Mouse (Mus musculus): Measurements from ENCODE around the gene Pfkfb3. TPM values are rescaled to one million over a fixed set of nuclear protein-coding genes. Genes with fewer than 3 reads are reported as not detected.

Pfkfb3 gene
- total RNA-seq, 1 experiment from 2014 or later, result 93.7 TPM

DNA sequence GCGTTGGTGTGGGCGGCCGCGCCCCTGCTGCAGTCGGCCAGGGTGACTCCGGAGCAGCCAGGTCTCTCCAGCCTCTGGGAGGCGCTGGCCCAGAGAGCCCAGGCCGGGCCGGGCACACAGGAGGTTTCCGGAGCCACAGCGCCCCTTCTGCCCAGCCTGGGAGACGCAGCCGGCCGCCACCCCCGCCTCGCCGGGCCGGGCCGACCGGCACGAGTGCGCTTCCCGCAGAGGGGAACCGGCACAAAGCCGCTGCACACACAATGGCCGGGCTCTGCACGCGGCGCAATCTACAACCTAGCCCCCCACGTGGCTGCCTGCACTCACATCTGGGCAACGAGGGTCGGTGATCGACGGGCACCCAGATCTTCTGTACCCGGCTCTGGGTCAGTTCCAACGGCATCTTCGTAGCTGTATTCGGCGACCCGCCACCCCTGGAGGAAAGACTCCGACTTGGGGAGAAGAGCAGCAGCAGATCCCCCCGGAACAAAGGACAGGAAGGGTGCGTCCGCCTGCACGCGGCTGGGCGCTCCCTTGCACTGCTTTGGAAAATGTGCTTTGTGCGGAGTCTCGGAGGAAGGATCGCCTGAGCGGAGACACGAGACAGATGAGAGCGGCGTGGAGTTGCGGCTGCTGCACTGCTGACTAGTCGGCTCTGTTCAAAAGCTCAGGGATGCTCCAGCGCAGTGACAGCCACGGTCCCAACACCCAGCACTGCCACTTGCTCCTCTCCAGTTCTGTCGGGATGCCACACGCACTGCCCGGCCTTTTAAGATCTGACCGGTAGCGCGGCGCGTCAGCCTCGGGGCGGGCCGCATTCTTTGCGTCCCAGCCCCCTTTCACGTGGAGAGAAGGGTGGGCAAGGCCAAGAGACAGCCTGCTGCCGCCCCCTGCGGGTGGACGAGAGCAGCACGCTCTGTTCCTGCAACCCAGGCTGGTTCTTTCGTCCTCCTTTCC is 52.3 kb downstream of the Pfkfb3 start:
- peak; percentile 94 for DNase-seq

- peak; percentile 31 for DNase-seq
Observed at GRCm38 (mm10) chr2:11500666-11501065, 53.2 kb downstream of the Pfkfb3 start.

- peak; percentile 36 for DNase-seq
Observed at GRCm38 (mm10) chr2:11496601-11497031, 57.3 kb downstream of the Pfkfb3 start.

DNA sequence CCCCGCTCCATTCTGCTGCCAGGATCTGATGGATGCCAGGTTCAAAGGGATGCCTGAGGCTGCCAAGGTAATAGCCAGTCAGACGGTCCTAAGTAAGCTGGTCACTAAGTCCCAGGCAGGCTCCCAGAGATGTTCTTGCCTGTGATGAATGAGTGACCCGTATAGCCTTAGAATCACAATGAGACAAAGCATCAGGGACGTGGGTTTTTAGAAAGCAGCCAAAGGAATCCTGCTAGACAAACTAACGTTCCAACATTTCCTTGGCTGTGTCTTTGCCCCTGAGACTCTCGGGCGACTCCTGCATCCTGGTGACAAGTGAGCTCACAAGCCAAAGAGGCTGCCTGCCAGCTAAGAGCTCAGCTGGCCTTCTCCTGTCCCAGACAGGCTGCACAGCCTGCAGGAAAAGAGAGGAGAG is 59.0 kb downstream of the Pfkfb3 start:
- DNase-seq, result peak; percentile 41

DNA sequence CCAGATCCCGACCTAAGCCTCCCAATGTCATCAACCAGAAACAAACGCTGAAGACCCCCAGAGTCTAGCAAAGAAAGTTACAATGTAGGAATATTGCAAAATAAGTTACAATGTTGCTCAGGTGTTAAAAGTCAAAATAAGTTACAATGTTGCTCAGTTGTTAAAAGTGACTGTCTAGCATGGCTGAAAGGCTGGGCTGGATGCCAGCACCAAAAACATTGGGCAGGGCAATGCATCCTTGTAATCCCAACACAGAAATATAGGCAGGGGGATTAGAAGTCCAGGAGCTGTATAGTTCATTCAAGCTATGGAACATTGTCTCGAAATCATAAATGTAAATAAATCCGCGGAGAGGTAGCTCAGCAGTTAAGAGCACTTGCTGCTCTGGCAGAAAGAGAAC is 61.0 kb downstream of the Pfkfb3 start:
- no peak for DNase-seq

DNA sequence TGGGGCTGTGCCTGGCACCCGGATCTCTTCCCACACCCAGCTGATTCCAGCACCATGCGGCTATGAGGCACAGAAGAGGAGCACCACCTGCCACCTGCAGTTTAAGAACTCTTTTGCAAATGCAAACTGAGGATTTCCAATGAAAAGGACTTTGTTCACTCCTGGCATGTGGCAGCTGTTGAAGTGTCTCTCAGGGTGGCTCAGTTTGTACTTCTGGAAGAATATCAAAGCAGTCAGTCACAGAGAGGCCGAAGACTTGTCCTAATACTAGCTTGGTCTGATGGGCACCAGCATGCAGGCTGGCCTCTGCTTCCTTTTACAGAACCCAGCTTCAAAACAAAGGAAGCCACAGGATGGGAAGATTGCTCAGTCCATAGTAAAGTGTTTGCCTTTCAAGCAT is 62.4 kb downstream of the Pfkfb3 start:
- DNase-seq, result no peak

DNA sequence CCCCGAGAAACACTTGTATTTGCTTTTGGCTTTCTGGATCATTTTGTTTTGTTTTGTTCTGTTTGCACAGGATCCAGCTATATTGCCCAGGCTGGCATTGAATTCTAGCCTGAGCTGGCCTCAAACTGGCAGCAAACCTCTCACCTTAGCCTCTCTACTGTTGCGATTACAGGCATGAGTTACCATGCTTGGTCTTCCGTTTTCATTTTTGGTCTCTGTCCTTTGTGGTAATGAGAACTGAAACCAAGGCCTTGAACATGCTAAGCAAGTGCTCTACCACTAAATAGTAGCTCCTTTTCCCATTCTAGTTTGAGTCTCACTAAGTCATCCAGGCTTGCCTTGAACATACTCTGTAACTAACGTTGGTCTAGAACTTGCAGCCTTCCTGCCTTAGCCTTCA is 63.3 kb downstream of the Pfkfb3 start:
- DNase-seq, result no peak

DNA sequence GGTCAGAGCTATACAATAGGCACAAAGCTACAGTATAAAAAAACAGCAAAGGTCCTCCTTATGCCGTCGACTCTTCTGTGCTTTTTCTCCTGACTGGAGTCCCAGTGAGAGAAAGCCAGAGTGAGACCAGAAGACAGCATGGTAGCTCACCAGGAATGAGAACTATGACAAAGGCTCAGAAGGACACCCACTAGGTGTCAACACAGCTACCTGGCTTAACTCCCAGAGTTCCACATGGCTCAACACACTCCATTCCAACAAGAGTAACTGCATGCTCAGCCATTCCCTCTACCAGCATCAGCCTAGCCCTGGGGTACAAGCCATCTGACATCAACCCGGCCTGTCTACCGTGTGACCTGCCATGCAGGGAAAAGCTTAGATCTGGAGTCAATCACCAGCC is 70.7 kb downstream of the Pfkfb3 start:
- DNase-seq, result no peak

DNA sequence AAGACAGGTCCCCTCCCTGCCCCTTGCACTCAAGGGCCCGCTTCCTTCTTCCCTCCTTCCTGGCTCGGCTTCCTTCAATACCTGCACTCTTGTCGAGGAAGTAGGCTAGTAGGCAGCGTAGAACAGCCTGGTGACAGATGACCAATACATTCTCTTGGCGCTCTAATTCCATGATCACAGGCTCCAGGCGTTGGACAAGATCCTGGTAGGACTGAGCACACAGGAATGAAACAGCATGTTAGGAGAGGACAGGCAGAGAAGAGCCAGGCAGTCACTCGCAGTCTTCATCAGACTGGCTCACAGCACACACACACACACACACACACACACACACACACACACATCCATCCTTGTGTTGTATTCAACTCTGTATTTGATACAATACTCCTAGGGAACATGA is 71.5 kb downstream of the Pfkfb3 start:
- no peak for DNase-seq

DNA sequence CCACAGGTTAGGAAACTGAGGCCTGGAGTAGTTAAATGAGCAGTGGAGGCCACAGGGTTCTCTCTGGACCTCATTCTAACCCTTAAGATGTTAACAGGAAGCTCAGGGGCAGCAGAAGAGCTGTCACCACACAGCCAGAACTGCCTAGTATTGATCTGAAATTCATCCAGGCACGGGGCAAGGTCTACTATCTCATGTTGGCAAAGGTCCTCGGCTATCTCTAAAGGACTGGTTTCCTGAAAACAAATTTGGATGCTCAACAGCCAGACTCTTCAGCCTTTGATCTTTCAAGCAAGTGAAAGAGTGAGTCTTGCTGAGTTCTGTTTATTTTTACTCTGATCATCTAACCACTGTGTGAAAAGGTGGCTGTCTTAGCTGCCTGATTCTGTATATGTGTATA is 74.9 kb downstream of the Pfkfb3 start:
- DNase-seq, result no peak

DNA sequence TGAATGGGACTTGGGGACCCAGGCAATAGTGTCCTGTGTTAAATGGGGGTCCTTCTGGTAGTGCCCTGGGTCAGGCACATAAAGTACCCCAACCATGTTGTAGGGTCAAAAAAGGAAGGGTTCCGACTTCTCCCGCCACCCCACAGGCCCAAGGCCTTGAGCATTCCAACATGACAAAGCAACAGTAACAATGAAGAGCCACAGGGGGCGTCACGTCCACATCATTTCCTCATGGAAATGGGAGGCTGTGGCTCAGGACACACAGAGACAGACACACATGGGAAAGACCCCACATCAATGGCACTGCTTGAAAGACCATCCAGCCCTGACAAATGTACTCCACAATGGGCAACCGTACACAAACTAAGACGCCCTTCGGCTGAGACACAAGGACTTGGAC is 78.6 kb downstream of the Pfkfb3 start:
- no peak for DNase-seq

- DNase-seq, result no peak
Observed at GRCm38 (mm10) chr2:11464661-11465099, 89.2 kb downstream of the Pfkfb3 start.

GRCm38 (mm10) chr2:11460976-11461375 is 92.9 kb downstream of the Pfkfb3 start:
- no peak for DNase-seq

DNA sequence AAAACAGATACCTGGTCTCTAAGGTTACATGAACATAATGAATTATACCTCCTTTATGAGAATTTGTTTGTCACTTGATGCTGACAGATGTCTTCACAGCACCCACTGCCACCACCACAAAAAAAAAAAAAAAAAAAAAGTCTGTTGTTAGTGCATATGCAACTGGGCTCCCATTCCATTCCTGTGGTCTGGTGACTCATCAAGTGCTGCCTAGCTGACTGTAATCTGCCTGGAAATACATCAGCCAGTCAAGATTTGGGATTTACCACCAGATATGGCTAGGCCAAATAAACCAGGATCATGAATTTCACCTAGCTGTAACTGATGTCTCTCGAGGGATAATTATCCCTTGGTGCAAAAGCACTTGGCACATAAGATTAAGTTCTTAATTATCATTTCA is 95.4 kb downstream of the Pfkfb3 start:
- no peak for DNase-seq

GRCm38 (mm10) chr2:11457904-11458303 is 96.0 kb downstream of the Pfkfb3 start:
- no peak for DNase-seq

GRCm38 (mm10) chr2:11448711-11449110 is 105.2 kb downstream of the Pfkfb3 start:
- DNase-seq, result no peak

GRCm38 (mm10) chr2:11447865-11448264 is 106.0 kb downstream of the Pfkfb3 start:
- no peak for DNase-seq

- DNase-seq, result no peak
Observed at GRCm38 (mm10) chr2:11445722-11446121, 108.2 kb downstream of the Pfkfb3 start.

DNA sequence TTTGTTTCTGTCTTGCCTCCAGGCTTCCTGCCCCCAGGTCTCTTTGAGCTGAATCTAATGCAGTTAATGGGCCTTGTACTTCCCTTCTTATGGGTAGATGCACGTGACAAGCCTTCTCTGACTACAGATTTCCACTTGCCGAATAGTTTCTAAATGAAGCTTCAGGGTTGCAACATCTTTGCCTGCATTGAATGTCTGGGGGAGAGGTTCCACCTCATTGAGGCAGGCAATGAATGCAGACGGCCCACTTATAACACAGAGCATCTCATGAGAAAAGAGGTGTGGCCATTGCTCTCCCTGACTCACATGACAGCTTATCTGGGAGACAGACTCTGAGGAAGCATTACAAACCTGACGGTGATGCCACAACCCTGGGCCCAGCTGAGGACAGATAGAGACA is 112.0 kb downstream of the Pfkfb3 start:
- DNase-seq, result no peak

GRCm38 (mm10) chr2:11438231-11438954 is 115.5 kb downstream of the Pfkfb3 start:
- DNase-seq, result no peak

DNA sequence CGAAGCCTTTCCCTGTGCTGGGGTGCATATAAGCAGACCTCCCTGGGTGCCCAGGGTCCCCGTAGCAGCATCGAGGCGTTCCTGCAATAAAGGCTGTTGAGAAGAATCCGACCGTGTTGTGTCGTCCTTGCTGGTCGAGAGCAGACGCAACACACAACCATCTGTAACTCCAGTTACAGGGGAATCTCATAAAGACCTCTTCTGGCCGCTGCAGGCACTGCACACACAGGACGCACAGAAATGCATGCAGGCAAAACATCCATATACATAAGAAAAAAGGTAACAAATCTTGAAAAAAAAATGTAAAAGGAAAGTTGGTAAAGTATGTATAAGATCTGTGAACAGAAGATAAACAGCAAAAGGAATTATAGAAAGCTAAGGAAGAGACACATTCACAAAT is 117.5 kb downstream of the Pfkfb3 start:
- no peak for DNase-seq

DNA sequence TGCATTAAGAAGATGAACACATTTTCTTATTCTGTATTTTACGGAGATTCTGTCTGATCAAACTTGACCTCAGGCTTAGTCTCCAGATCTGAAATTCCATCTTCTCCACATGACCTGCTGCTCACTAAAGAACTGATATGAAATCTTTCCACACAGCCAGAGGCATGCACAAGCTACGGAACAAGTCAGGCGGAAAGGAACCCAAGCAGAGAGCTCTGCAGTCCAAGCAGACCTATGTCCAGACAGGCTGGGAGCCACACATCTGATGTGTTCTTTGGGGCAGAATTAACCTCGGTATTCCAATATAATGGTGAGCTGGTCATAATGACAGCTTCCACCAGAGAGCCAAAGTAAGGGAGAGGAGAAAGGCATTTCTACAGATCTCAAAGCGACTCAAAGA is 120.5 kb downstream of the Pfkfb3 start:
- DNase-seq, result no peak

DNA sequence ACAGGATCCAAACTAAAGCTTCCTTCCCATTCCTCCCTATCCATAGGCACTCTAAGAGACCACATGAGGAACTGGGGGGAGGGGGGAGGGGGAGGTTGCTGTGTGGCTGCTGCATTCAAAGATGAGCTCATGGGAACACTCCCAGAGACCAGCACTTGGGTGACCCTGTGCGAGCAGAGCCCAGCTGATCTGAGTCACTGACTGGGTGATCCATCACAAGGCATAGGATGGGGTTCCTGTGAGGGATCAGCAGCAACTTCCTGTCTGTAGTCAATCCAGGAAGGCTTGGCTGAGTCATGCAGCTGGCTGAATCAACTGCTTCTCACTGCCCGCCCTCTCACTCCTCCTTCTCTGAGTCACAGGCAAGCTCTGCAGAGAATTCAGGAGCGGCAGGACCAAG is 124.3 kb downstream of the Pfkfb3 start:
- DNase-seq, result peak; percentile 70
